Mouse (Mus musculus) heart, postnatal 25 days (tissue): ENCODE measurements around the gene Ankzf1. TPM values are rescaled to one million over a fixed set of nuclear protein-coding genes. Genes with fewer than 3 reads are reported as not detected.
"Not testable (repeated sequence)": the region's sequence is repeated elsewhere in the genome, so short reads cannot be mapped to it uniquely, and the experiment has no call there.

Experiments used
- DNase-seq: peaks from one replicate; pipeline ENCODE4 v3.0.0; 2022; ENCODE audit warnings: low spot score
- intact Hi-C: fragments of 180-260 bp; cut with DNase I; formaldehyde crosslinking; loops from one replicate; pipeline ENCODE4 v1.15.1; 2025
- total RNA-seq, 2 experiments: library from RNA; stranded (reverse); gene quantifications; 2 replicates each; pipeline ENCODE4 v1.2.3; 2021

Ankzf1 gene
- total RNA-seq, 2 experiments from 2014 or later = 11.2 to 12.9 TPM

DNA sequence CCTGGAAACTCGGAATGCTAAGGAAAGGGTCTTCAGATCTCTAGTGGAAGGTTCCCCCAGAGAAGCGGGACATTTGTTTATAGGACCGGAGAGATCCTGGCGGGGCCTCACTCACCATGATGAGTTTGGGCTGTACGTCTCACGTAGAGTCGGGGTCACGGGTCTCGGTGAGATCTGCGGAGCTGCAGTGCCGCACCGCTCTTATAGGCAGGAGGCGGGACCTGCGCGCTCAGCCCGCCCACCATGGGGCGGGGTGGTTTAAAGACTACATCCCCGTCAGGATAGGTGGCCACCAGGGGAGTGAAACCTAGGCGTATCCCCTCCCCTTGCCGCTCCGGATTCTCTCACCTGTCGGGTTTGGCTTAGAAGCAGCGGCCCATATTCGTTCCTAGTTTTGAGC, 27.1 kb downstream of the Ankzf1 start:
- intact Hi-C loops = loop anchor here (2.0 kb wide), 1 partner anchor 14 kb away; the partner anchor contains the start of gene A630095N17Rik
- peak; percentile 69 for DNase-seq

GRCm38 (mm10) chr1:75219531-75219930, 27.6 kb downstream of the Ankzf1 start, which contains the start of gene Tuba4a:
Tuba4a (minus strand) TSS chr1:75219865.
- intact Hi-C loops = loop anchor here (2.0 kb wide), 1 partner anchor 13 kb away; the partner anchor contains the start of gene A630095N17Rik
- no peak for DNase-seq

GRCm38 (mm10) chr1:75221538-75221937, 29.6 kb downstream of the Ankzf1 start:
- intact Hi-C loops = no loop called here

DNA sequence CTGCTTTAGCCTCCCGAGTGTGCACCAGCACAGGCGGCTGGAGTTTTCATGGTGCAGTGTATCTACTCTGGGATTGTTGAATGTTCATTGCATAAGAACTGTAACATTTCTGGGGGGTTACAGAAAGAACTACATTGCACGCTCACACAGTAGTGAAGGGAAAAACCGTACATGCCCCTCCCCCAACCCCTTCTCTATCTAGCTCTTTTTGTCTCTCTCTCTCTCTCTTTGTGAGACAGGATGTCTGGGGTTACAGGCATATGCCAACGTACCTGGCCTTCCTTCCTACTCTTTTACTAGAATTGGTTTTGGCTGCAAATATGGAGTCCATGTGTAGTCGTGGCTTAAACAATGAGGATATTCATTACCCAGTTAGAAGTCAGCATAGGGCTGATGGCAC, 31.0 kb downstream of the Ankzf1 start:
- intact Hi-C loops = no loop called here
- DNase-seq = no peak

More at GRCm38 (mm10) chr1:75221538-75221937, 29.6 kb downstream of the Ankzf1 start:
- no peak for DNase-seq

GRCm38 (mm10) chr1:75223532-75223931, 31.6 kb downstream of the Ankzf1 start:
- DNase-seq = no peak
- intact Hi-C loops = no loop called here

GRCm38 (mm10) chr1:75225473-75225872, 33.5 kb downstream of the Ankzf1 start:
- intact Hi-C loops = no loop called here

GRCm38 (mm10) chr1:75226138-75226537, 34.2 kb downstream of the Ankzf1 start:
- no peak for DNase-seq
- intact Hi-C loops = no loop called here

More at GRCm38 (mm10) chr1:75225473-75225872, 33.5 kb downstream of the Ankzf1 start:
- DNase-seq = no peak

DNA sequence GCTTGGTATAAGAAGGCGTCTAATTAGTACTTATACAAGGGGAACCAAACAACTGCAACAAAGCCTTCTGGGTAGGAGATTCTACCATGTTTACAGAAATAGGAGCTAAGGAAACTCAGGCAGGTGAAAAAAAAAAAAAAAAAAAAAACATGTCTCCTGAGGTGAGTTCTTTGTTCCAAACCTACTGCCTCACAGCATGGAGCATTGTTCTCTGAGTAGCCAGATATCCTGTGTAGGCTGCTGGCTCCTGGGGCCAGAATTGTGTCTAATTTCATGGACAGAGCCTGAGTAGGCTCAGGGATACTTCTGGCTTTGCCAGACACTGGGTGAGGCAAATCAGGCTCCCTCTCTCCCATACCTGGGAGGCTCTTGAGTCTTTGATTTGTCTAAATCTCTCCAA, 35.7 kb downstream of the Ankzf1 start:
- DNase-seq = no peak
- intact Hi-C loops = no loop called here

GRCm38 (mm10) chr1:75229158-75229557, 37.2 kb downstream of the Ankzf1 start:
- intact Hi-C loops = no loop called here
- DNase-seq = no peak

DNA sequence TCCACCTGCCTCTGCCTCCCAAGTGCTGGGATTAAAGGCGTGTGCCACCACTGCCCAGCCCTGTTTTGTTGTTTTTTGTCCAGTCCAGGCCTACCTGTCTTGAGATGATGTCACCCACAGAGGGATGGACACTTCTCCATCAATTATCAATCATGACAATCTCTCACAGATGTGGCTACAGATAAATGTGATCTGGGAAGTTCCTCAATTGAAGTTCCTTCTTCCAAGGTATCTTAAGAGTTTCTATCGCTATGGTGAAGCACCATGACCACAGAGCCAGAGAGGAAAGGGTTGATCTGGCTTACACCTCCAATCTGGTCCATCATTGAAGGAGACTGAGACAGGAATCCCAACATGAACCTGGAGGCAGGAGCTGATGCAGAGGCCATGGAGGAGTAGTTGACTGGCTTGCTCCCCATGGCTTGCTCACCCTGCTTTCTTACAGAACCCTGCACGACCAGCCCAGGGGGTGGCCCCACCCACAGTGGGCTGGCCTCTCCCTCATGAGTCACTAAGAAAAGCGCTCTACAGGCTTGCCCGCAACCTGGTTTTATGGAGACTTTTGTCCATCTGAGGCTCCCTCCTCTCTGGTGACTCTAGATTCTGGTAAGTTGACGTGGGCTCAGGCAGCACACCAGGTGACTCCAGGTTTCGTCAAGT, 38.5 kb downstream of the Ankzf1 start:
- intact Hi-C loops = no loop called here
- no peak for DNase-seq

- no peak for DNase-seq
Measured at GRCm38 (mm10) chr1:75231224-75231623, 39.3 kb downstream of the Ankzf1 start.

GRCm38 (mm10) chr1:75231664-75232152, 39.8 kb downstream of the Ankzf1 start, which contains the start of gene A630095N17Rik:
A630095N17Rik (minus strand) TSS chr1:75232102.
- intact Hi-C loops = loop anchor here (2.0 kb wide), 1 partner anchor 13 kb away; the partner anchor contains the start of gene Tuba4a
- DNase-seq = no peak

More at GRCm38 (mm10) chr1:75231224-75231623, 39.3 kb downstream of the Ankzf1 start:
- intact Hi-C loops = no loop called here

DNA sequence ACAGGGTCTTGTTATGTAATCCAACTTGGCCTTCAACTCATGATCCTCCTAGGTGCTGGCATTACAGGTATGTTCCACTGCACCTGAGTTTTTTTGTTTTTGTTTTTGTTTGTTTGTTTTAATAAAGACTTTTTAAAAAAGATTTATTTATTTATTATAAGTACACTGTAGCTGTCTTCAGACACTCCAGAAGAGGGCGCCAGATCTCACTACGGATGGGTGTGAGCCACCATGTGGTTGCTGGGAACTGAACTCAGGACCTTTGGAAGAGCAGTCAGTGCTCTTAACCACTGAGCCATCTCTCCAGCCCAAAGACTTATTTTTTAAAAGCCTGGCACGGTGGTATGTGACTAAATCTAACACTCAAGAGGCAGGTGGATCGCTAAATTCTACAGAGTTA, 40.5 kb downstream of the Ankzf1 start:
- intact Hi-C loops = loop anchor here (2.0 kb wide), 1 partner anchor 14 kb away; the partner anchor contains the start of gene Tuba4a
- not testable (repeated sequence) for DNase-seq

- intact Hi-C loops = loop anchor here (1.0 kb wide), 1 partner anchor 16 kb away; no protein-coding TSS in a partner anchor
- DNase-seq = peak; percentile 41
Measured at GRCm38 (mm10) chr1:75234606-75235005, 42.7 kb downstream of the Ankzf1 start.

- intact Hi-C loops = no loop called here
- peak; percentile 82 for DNase-seq
Measured at GRCm38 (mm10) chr1:75236117-75237050, 44.4 kb downstream of the Ankzf1 start, which contains the start of gene Dnajb2. Dnajb2 (plus strand) TSS chr1:75236406.

DNA sequence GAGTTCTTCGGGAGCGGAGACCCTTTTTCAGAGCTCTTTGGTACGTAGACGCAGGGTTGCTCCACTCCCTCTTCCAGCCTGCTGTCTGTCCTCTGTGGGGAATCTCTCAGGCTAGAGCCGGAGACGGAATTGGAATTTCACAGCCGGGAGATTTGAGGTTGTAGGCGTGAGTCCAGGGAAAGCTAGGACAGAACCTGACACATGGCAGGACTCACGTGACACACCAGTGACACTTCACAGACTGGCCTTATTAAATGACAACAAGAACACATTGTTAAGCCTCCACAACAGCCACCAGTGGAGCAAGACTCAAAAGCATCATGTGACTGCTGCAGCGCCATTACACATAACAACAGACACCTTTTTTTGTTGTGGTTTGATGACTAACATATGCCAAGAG, 47.6 kb downstream of the Ankzf1 start:
- DNase-seq = no peak
- intact Hi-C loops = no loop called here

- DNase-seq = no peak
- intact Hi-C loops = no loop called here
Measured at GRCm38 (mm10) chr1:75243411-75243810, 51.5 kb downstream of the Ankzf1 start.

- intact Hi-C loops = no loop called here
- DNase-seq = no peak
Measured at GRCm38 (mm10) chr1:75244175-75244826, 52.4 kb downstream of the Ankzf1 start.

DNA sequence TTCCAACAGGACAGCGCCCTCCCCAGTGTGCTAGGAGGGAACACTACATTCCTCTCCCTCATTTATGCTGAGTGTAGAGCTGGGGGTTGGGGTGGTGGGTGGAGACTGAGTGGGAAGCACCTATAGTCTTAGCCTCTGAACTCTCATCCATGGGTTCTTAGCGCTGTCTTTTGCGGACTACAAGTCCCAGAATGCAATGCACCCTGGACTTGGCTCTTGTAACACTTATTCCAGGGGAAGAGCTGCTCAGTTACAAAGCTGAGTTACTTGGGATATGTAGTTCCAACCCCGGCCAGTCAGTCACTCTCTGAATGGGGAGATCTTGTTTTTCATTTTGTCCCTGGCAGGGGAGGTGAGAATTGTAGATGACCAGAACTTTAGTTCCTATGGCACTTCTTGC, 52.9 kb downstream of the Ankzf1 start:
- no peak for DNase-seq
- intact Hi-C loops = no loop called here
